Mouse (Mus musculus) ovary, adult 10 weeks (tissue): Measurements from ENCODE around the gene Znhit6. TPM values are rescaled to one million over a fixed set of nuclear protein-coding genes. Genes with fewer than 3 reads are reported as not detected.

Experiments used
- polyA plus RNA-seq: library from polyadenylated mRNA; stranded (reverse); fragments of 350-450 nt; fragmentation: Illumina TruSeq; extraction: RNeasy Lipid Tissue Mini Kit (QIAGEN cat#74804); gene quantifications from one replicate; pipeline ENCODE4 v1.2.3, GENCODE M21; 2014

Gene Znhit6
- polyA plus RNA-seq: 54.1 TPM

GRCm38 (mm10) chr3:145575743-145576481 lies at the start of gene Znhit6:
Gene Znhit6 (plus strand): TSS chr3:145576205.

GRCm38 (mm10) chr3:145649852-145650202 lies 73.8 kb downstream of the Znhit6 start, which contains the start of gene Ccn1:
Gene Ccn1 (minus strand): TSS chr3:145649981.

Other genes with a start within 250 kb of the Znhit6 start
- 5.6 TPM for gene Ccn1, start 73.8 kb downstream of the Znhit6 start, polyA plus RNA-seq
- gene Ddah1, start 182.5 kb downstream of the Znhit6 start, polyA plus RNA-seq: 49.1 TPM